Comparison of ENCODE assay signal across 30 mouse cellular contexts in the genomic region with DNA sequence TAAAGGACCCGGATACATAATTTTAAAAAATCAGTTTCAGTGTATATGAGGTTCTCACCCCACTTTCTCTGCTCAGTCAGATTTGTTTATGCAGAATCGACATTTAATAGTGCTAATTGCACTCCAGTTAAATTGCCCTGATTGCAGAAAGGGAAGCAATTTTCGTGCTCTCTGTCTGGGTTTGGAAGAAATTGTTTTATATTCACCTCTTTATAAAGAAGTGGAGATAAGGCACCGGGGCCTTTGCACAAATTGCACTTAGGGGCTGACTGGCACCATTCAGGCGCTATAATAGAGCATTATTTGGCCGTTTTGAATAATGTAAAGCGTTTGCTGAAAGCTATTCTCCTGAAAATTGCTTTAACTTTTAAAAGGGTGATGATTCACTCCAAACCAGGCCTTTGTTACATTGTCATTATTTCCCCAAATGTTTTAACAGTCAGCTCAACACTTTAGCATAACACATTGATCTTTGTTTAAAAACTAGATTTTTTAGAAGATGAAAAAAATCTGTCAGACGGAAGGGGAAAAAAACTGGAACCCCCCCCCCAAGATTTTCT. TPM values are rescaled to one million over a fixed set of nuclear protein-coding genes. Genes with fewer than 3 reads are reported as not detected.
A peak's percentile ranks its signal among the peaks of the same experiment; 100 is the strongest.
DNase-seq lines count a peak whose midpoint lies in the region; ATAC-seq and TF ChIP-seq lines count a peak whose summit lies in the region.
"Had no signal": no experiment of that assay in that cellular context is flagged by ENCODE, and none has a peak within 500 bp of the region (broad histone marks: within the 10 kb centered on the region; RNA-seq: fewer than 3 reads in every experiment).

No protein-coding gene starts in this region.

- TF ChIP-seq CTCF in olfactory bulb, adult 2 months (IDR thresholded peaks at IDR 0.05; ENCODE audit: insufficient read depth, low read depth, low read length), result no peak
- no peak for TF ChIP-seq CTCF in kidney, adult 2 months (conservative IDR thresholded peaks at IDR 0.05; ENCODE audit: insufficient read depth, insufficient read length, low read depth, low read length)

- H3K4me2 ChIP-seq in hindbrain, embryonic 12.5 days (replicated peaks), result peak overlapping the region; percentile 30; the same call in 1 of the 2 replicates
- no peak overlapping the region for H3K4me2 ChIP-seq in hindbrain, embryonic 13.5 days
- H3K4me2 ChIP-seq: heart, embryonic 13.5 days; kidney, embryonic 15.5 days; liver, embryonic 11.5 days; neural tube, embryonic 15.5 days had no signal

- peaks cover 47% of the 10 kb centered on the region for H3K4me1 ChIP-seq in hindbrain, embryonic 12.5 days
- H3K4me1 ChIP-seq in hindbrain, embryonic 13.5 days (replicated peaks), result peaks cover 38% of the 10 kb centered on the region
- peaks cover 24% of the 10 kb centered on the region for H3K4me1 ChIP-seq in olfactory bulb, adult 2 months (ENCODE audit: control insufficient read depth, insufficient read depth, low read length)
- H3K4me1 ChIP-seq in kidney, adult 2 months (ENCODE audit: control insufficient read depth, insufficient read depth, low read length), result peaks cover 2% of the 10 kb centered on the region; the same call in 1 of the 2 replicates

- H3K9ac ChIP-seq in hindbrain, embryonic 12.5 days, result no peak overlapping the region
- H3K9ac ChIP-seq in hindbrain, embryonic 13.5 days, result no peak overlapping the region
- H3K9ac ChIP-seq: heart, embryonic 13.5 days; kidney, embryonic 15.5 days; liver, postnatal 0 days; midbrain, embryonic 15.5 days; neural tube, embryonic 15.5 days had no signal

- H3K36me3 ChIP-seq in hindbrain, embryonic 12.5 days, result no peaks in the 10 kb centered on the region
- no peaks in the 10 kb centered on the region for H3K36me3 ChIP-seq in hindbrain, embryonic 13.5 days
- H3K36me3 ChIP-seq in kidney, adult 2 months (ENCODE audit: control insufficient read depth, insufficient read depth, low read length), result no peaks in the 10 kb centered on the region
- H3K36me3 ChIP-seq: heart, embryonic 13.5 days; kidney, embryonic 15.5 days; limb, embryonic 12.5 days; midbrain, embryonic 15.5 days; neural tube, embryonic 15.5 days had no signal

- no peak for ATAC-seq in hindbrain, embryonic 12.5 days (ENCODE audit: low FRiP score)
- ATAC-seq in hindbrain, embryonic 13.5 days (ENCODE audit: low FRiP score), result no peak
- ATAC-seq in monocyte, adult 5-6 weeks (replicated peaks; ENCODE audit: insufficient number of reproducible peaks, low FRiP score, low TSS enrichment, poor library complexity, severe bottlenecking), result no peak
- ATAC-seq: activated CD4-positive, CD25-positive, alpha-beta regulatory T cell, adult 4 months; hindbrain, embryonic 16.5 days; intestine, postnatal 0 days; liver, postnatal 0 days; midbrain, embryonic 15.5 days had no signal

- H3K27ac ChIP-seq in hindbrain, embryonic 12.5 days, result no peak overlapping the region
- no peak overlapping the region for H3K27ac ChIP-seq in hindbrain, embryonic 13.5 days
- peak overlapping the region; percentile 76; the same call in 1 of the 2 replicates for H3K27ac ChIP-seq in olfactory bulb, adult 2 months (ENCODE audit: insufficient read depth, low read depth, low read length)
- no peak overlapping the region for H3K27ac ChIP-seq in kidney, adult 2 months (ENCODE audit: insufficient read depth, low read depth, low read length)
- H3K27ac ChIP-seq: heart, adult 2 months; heart, embryonic 13.5 days; kidney, embryonic 15.5 days; limb, embryonic 12.5 days; midbrain, embryonic 15.5 days; neural tube, embryonic 15.5 days had no signal

- TF ChIP-seq POLR2A in olfactory bulb, adult 2 months (IDR thresholded peaks at IDR 0.05; ENCODE audit: insufficient read depth, low read depth, low read length), result no peak
- no peak for TF ChIP-seq POLR2A in kidney, adult 2 months (IDR thresholded peaks at IDR 0.05; ENCODE audit: low read depth, low read length)

- WGBS in hindbrain, embryonic 12.5 days, result 6% methylated on average over 8 of the region's 8 CpGs
- 6% methylated on average over 8 of the region's 8 CpGs for WGBS in hindbrain, embryonic 13.5 days
- WGBS in olfactory bulb, adult 2 months, result 6% methylated on average over 8 of the region's 8 CpGs
- WGBS in kidney, adult 2 months, result 15% methylated on average over 8 of the region's 8 CpGs

- no peak overlapping the region for H3K4me3 ChIP-seq in hindbrain, embryonic 12.5 days
- no peak overlapping the region for H3K4me3 ChIP-seq in hindbrain, embryonic 13.5 days
- no peak overlapping the region for H3K4me3 ChIP-seq in olfactory bulb, adult 2 months (ENCODE audit: insufficient read depth, low read depth, low read length)
- no peak overlapping the region for H3K4me3 ChIP-seq in kidney, adult 2 months (ENCODE audit: insufficient read depth, low read depth, low read length)
- H3K4me3 ChIP-seq: heart, adult 2 months; heart, embryonic 13.5 days; kidney, embryonic 15.5 days; limb, embryonic 12.5 days; midbrain, embryonic 15.5 days; neural tube, embryonic 15.5 days had no signal

- H3K27me3 ChIP-seq in hindbrain, embryonic 12.5 days, result peaks cover 88% of the 10 kb centered on the region
- H3K27me3 ChIP-seq in hindbrain, embryonic 13.5 days, result peaks cover 96% of the 10 kb centered on the region
- H3K27me3 ChIP-seq in kidney, adult 2 months (replicated peaks; ENCODE audit: control insufficient read depth, insufficient read depth, low read length), result peaks cover 14% of the 10 kb centered on the region

- H3K9me3 ChIP-seq in hindbrain, embryonic 12.5 days (replicated peaks), result no peaks in the 10 kb centered on the region
- no peaks in the 10 kb centered on the region for H3K9me3 ChIP-seq in hindbrain, embryonic 13.5 days
- H3K9me3 ChIP-seq: heart, embryonic 13.5 days; kidney, embryonic 15.5 days; limb, embryonic 12.5 days; midbrain, embryonic 15.5 days; neural tube, embryonic 15.5 days had no signal

- peak; percentile 55 for DNase-seq in embryo, embryonic 10.5 days (ENCODE audit: low spot score)
- DNase-seq in embryo, embryonic 10 days (ENCODE audit: low spot score), result no peak
- DNase-seq in embryo, embryonic 9.5 days (ENCODE audit: extremely low spot score), result peak; percentile 9
- no peak for DNase-seq in kidney, adult 2 months
- DNase-seq: adrenal gland, adult 8-10 months; cerebellum, adult 18-20 months; gastrocnemius, postnatal 36 days; heart, adult 2 months; kidney, postnatal 36 days; liver, postnatal 0 days; lung, postnatal 10 days; thymus, postnatal 36 days had no signal

RNA-seq across cellular contexts. Expression of a gene that starts 2.8 kb away (rescaled TPM):
- polyA plus RNA-seq in hindbrain, embryonic 12.5 days (2016; fragmentation: Nextera tagmentation; extraction: Ambion mirVana), result 2.1 and 2.9 TPM in 2 replicates
- 1.7 and 2.1 TPM in 2 replicates for polyA plus RNA-seq in hindbrain, embryonic 13.5 days (2015; fragmentation: Nextera tagmentation; extraction: Ambion mirVana)
- not detected in 2 replicates for polyA plus RNA-seq in olfactory bulb, adult 2 months (2012; ENCODE audit: insufficient read depth, insufficient read length, low replicate concordance, missing spikeins)
- not detected in 2 replicates for polyA plus RNA-seq in kidney, adult 2 months (2012; rRNA removed)
- total RNA-seq in monocyte, adult 5-6 weeks (2017), result not detected in 3 replicates
- total RNA-seq: adrenal gland, adult 8-10 months; gastrocnemius, adult 18-20 months; gastrocnemius, postnatal 36 days; heart, adult 2 months; heart, postnatal 14 days; megakaryocyte progenitor cell, adult 5-6 weeks had no signal
- polyA plus RNA-seq: activated CD4-positive, CD25-positive, alpha-beta regulatory T cell, adult 4 months; heart, adult 2 months; heart, embryonic 13.5 days; intestine, postnatal 0 days; liver, postnatal 0 days; spleen, adult 2 months; stomach, embryonic 14.5 days had no signal

RNA-seq across cellular contexts. Expression of a gene that starts 43.5 kb away (rescaled TPM):
- 13.2 and 13.6 TPM in 2 replicates for polyA plus RNA-seq in hindbrain, embryonic 12.5 days (2016; fragmentation: Nextera tagmentation; extraction: Ambion mirVana)
- polyA plus RNA-seq in hindbrain, embryonic 13.5 days (2015; fragmentation: Nextera tagmentation; extraction: Ambion mirVana), result 9.0 and 9.9 TPM in 2 replicates
- not detected in 2 replicates for polyA plus RNA-seq in olfactory bulb, adult 2 months (2012; ENCODE audit: insufficient read depth, insufficient read length, low replicate concordance, missing spikeins)
- polyA plus RNA-seq in kidney, adult 2 months (2012; rRNA removed), result 14.7 and 18.1 TPM in 2 replicates
- total RNA-seq in monocyte, adult 5-6 weeks (2017), result 6.3 to 13.4 TPM (median 10.3 TPM) in 3 replicates

RNA-seq across cellular contexts. Expression of a gene that starts 43.6 kb away (rescaled TPM):
- polyA plus RNA-seq in hindbrain, embryonic 12.5 days (2016; fragmentation: Nextera tagmentation; extraction: Ambion mirVana), result 28.4 and 29.7 TPM in 2 replicates
- 31.9 and 33.0 TPM in 2 replicates for polyA plus RNA-seq in hindbrain, embryonic 13.5 days (2015; fragmentation: Nextera tagmentation; extraction: Ambion mirVana)
- not detected in 2 replicates for polyA plus RNA-seq in olfactory bulb, adult 2 months (2012; ENCODE audit: insufficient read depth, insufficient read length, low replicate concordance, missing spikeins)
- 3.8 and 5.5 TPM in 2 replicates for polyA plus RNA-seq in kidney, adult 2 months (2012; rRNA removed)
- total RNA-seq in monocyte, adult 5-6 weeks (2017), result 25.7 to 34.2 TPM (median 30.7 TPM) in 3 replicates

RNA-seq across cellular contexts. Expression of a gene that starts 50.2 kb away (rescaled TPM):
- polyA plus RNA-seq in hindbrain, embryonic 12.5 days (2016; fragmentation: Nextera tagmentation; extraction: Ambion mirVana), result 80.9 and 89.7 TPM in 2 replicates
- polyA plus RNA-seq in hindbrain, embryonic 13.5 days (2015; fragmentation: Nextera tagmentation; extraction: Ambion mirVana), result 91.7 and 93.5 TPM in 2 replicates
- polyA plus RNA-seq in olfactory bulb, adult 2 months (2012; ENCODE audit: insufficient read depth, insufficient read length, low replicate concordance, missing spikeins), result 370 TPM in 1 of 2 replicates, not detected in the other
- polyA plus RNA-seq in kidney, adult 2 months (2012; rRNA removed), result 4.3 and 8.2 TPM in 2 replicates
- 50.7 to 73.3 TPM (median 66.3 TPM) in 3 replicates for total RNA-seq in monocyte, adult 5-6 weeks (2017)

Comparison
In these comparisons a context has a peak if more than half of its experiments do, and no peak if none do; other contexts are left out.
1. DNase-seq: peak in embryo, embryonic 10.5 days (single experiment) and embryo, embryonic 9.5 days (single experiment); none in embryo, embryonic 10 days (single experiment) and kidney, adult 2 months (single experiment).
2. RNA of a gene that starts 43.5 kb away (polyA plus RNA-seq): 14.7 to 18.1 TPM in kidney, adult 2 months, 13.2 to 13.6 TPM in hindbrain, embryonic 12.5 days and 9.0 to 9.9 TPM in hindbrain, embryonic 13.5 days; not detected in olfactory bulb, adult 2 months; every median in the first group is over 10 times any median in the second.